9 mouse cellular contexts compared by ENCODE assay signal in the genomic region with DNA sequence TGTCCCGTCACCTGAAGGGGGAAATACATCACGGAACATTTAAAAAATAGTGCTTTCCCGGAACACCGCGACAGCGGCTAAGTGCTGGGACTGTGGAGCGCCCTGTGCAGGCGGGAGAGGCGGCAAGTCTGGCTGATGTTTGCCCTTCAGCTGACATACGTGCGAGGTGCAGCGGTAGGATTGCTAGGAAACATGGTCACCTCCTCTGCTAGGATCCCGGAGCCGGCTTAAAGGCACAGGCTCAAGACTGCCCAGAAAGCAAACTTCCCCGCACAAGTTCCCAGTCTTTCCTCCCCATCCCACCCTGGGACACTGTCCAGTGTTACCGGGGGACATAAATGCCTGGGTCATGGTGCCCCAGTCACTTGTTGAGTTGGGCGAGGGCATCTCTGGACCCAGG. TPM values are rescaled to one million over a fixed set of nuclear protein-coding genes. Genes with fewer than 3 reads are reported as not detected.
A peak's percentile ranks its signal among the peaks of the same experiment; 100 is the strongest.
DNase-seq lines count a peak whose midpoint lies in the region; ATAC-seq and TF ChIP-seq lines count a peak whose summit lies in the region.
"Had no signal": no experiment of that assay in that cellular context is flagged by ENCODE, and none has a peak within 500 bp of the region (broad histone marks: within the 10 kb centered on the region; RNA-seq: fewer than 3 reads in every experiment).

No protein-coding gene starts in this region.

- WGBS in forebrain, embryonic 10.5 days: under 1% methylated on average over 17 of the region's 17 CpGs

- H3K9ac ChIP-seq in ES-Bruce4 (ENCODE audit: low read depth, poor library complexity, severe bottlenecking): peak overlapping the region; percentile 24

- no peak for DNase-seq in frontal cortex, postnatal 25 days (ENCODE audit: low spot score in 2 of 2)
- no peak for DNase-seq in forebrain, embryonic 10.5 days (ENCODE audit: extremely low spot score, low spot score)
- DNase-seq in kidney, postnatal 10 days: peak; percentile 6
- peak; percentile 45 for DNase-seq in right cerebral cortex, postnatal 25 days
- no peak for DNase-seq in spleen, adult 12 weeks (ENCODE audit: low spot score)

- no peaks in the 10 kb centered on the region for H3K4me1 ChIP-seq in ES-Bruce4 (ENCODE audit: control insufficient read depth, insufficient read depth, low read length)
- H3K4me1 ChIP-seq in forebrain, embryonic 10.5 days: peaks cover 11% of the 10 kb centered on the region

- no peak for TF ChIP-seq POLR2A in ES-Bruce4 (IDR thresholded peaks at IDR 0.05; ENCODE audit: insufficient read depth, low read length)

- H3K36me3 ChIP-seq in ES-Bruce4 (ENCODE audit: control insufficient read depth, insufficient read depth, low read length, poor library complexity, severe bottlenecking): no peaks in the 10 kb centered on the region
- H3K36me3 ChIP-seq in forebrain, embryonic 10.5 days (replicated peaks): no peaks in the 10 kb centered on the region

- no peak for TF ChIP-seq CTCF in ES-Bruce4 (IDR thresholded peaks at IDR 0.05; ENCODE audit: low read depth, low read length)

- peak; percentile 27; the same call in 1 of the 2 replicates for ATAC-seq in frontal cortex, adult (ENCODE audit: low TSS enrichment)
- ATAC-seq in monocyte, adult 5-6 weeks (replicated peaks; ENCODE audit: insufficient number of reproducible peaks, low FRiP score, low TSS enrichment, poor library complexity, severe bottlenecking): no peak

- H3K27me3 ChIP-seq in ES-Bruce4 (ENCODE audit: control insufficient read depth, insufficient read depth, low read length, poor library complexity, severe bottlenecking): peaks cover 2% of the 10 kb centered on the region
- H3K27me3 ChIP-seq in forebrain, embryonic 10.5 days (ENCODE audit: poor library complexity, severe bottlenecking): peaks cover 57% of the 10 kb centered on the region
- H3K27me3 ChIP-seq: CH12.LX had no signal

- no peak overlapping the region for H3K27ac ChIP-seq in ES-Bruce4 (ENCODE audit: insufficient read depth, low read length)
- peak overlapping the region; percentile 80 for H3K27ac ChIP-seq in forebrain, embryonic 10.5 days

- no peaks in the 10 kb centered on the region for H3K9me3 ChIP-seq in ES-Bruce4 (replicated peaks; ENCODE audit: control insufficient read depth, insufficient read depth, low read length, poor library complexity, severe bottlenecking)
- no peaks in the 10 kb centered on the region for H3K9me3 ChIP-seq in forebrain, embryonic 10.5 days

- TF ChIP-seq EP300 in ES-Bruce4 (IDR thresholded peaks at IDR 0.05; ENCODE audit: insufficient read depth, low read depth, low read length): no peak

- peak overlapping the region; percentile 86 for H3K4me3 ChIP-seq in ES-Bruce4 (ENCODE audit: low read depth, low read length)
- H3K4me3 ChIP-seq in forebrain, embryonic 10.5 days: peak overlapping the region; percentile 72

RNA-seq across cellular contexts. Expression of gene Pex5l, which starts 0.6 kb away (rescaled TPM):
- polyA plus RNA-seq in ES-Bruce4 (2011; ENCODE audit: insufficient read depth, insufficient read length, low read depth, missing spikeins): not detected in 2 replicates
- 0.78 and 0.81 TPM in 2 replicates for polyA plus RNA-seq in forebrain, embryonic 10.5 days (2016; fragmentation: Nextera tagmentation; extraction: Ambion mirVana)
- not detected in 3 replicates for total RNA-seq in monocyte, adult 5-6 weeks (2017)

Comparison
In these comparisons a context has a peak if more than half of its experiments do, and no peak if none do; other contexts are left out.
1. DNase-seq: peak in kidney, postnatal 10 days (single experiment) and right cerebral cortex, postnatal 25 days (single experiment); none in frontal cortex, postnatal 25 days (0 of 2), forebrain, embryonic 10.5 days (single experiment) and spleen, adult 12 weeks (single experiment).